38 mouse cellular contexts compared by ENCODE assay signal in the genomic region with DNA sequence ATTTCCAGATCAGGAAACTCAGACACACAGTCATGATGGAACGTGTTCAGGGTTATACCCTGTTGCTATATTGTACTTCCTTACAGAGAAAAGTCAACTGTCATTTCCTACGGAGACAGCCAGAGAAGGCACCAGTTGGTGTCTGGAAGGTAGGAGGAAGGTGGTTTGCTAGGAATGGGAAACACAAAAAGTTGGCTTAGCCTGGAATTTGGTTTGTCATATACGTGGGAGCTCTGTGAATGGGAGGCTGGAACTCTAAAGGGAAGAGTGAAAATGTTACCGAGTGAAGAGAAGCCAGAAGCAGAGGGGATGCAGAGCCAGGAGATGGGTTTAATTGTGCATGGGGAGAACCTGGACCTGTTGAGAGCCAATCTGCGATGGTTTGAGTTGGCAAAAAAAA. TPM values are rescaled to one million over a fixed set of nuclear protein-coding genes. Genes with fewer than 3 reads are reported as not detected.
"Had no signal": no experiment of that assay in that cellular context is flagged by ENCODE, and none has a peak within 500 bp of the region (broad histone marks: within the 10 kb centered on the region; RNA-seq: fewer than 3 reads in every experiment).

No protein-coding gene starts in this region.

- H3K9me3 ChIP-seq: limb, embryonic 10.5 days; limb, embryonic 12.5 days; limb, embryonic 13.5 days; limb, embryonic 15.5 days; liver, embryonic 12.5 days; liver, embryonic 13.5 days; liver, embryonic 15.5 days; lung, embryonic 15.5 days; megakaryocyte, embryonic 14.5 days; midbrain, embryonic 10.5 days; midbrain, embryonic 12.5 days; midbrain, embryonic 13.5 days; midbrain, embryonic 15.5 days; neural tube, embryonic 12.5 days had no signal

- ATAC-seq: liver, embryonic 12.5 days; liver, postnatal 0 days; lung, postnatal 0 days; midbrain, embryonic 13.5 days; midbrain, embryonic 15.5 days; midbrain, embryonic 16.5 days had no signal

- H3K4me3 ChIP-seq: limb, embryonic 10.5 days; limb, embryonic 12.5 days; limb, embryonic 13.5 days; limb, embryonic 15.5 days; liver, embryonic 12.5 days; liver, embryonic 13.5 days; liver, embryonic 15.5 days; lung, embryonic 15.5 days; megakaryocyte, embryonic 14.5 days; midbrain, embryonic 10.5 days; midbrain, embryonic 12.5 days; midbrain, embryonic 13.5 days; midbrain, embryonic 15.5 days; myocyte; neural tube, embryonic 12.5 days had no signal

- H3K36me3 ChIP-seq: limb, embryonic 10.5 days; limb, embryonic 12.5 days; limb, embryonic 13.5 days; limb, embryonic 15.5 days; liver, embryonic 12.5 days; liver, embryonic 13.5 days; liver, embryonic 15.5 days; lung, embryonic 15.5 days; midbrain, embryonic 10.5 days; midbrain, embryonic 12.5 days; midbrain, embryonic 13.5 days; midbrain, embryonic 15.5 days; neural tube, embryonic 12.5 days had no signal

- DNase-seq: left cerebral cortex, postnatal 4 days; liver; liver, embryonic 13.5 days; liver, postnatal 0 days; lung, adult 18-20 months; lung, adult 2 months; lung, embryonic 14.5 days; lung, postnatal 10 days; lung, postnatal 14 days; lung, postnatal 36 days; midbrain, embryonic 14.5 days had no signal

- H3K27me3 ChIP-seq: lung, embryonic 15.5 days had no signal

- H3K27ac ChIP-seq: limb, embryonic 12.5 days; limb, embryonic 13.5 days; limb, embryonic 15.5 days; liver, embryonic 12.5 days; liver, embryonic 13.5 days; liver, embryonic 14.5 days; liver, embryonic 15.5 days; lung, embryonic 15.5 days; macrophage; midbrain, embryonic 10.5 days; midbrain, embryonic 12.5 days; midbrain, embryonic 13.5 days; midbrain, embryonic 15.5 days; neural tube, embryonic 12.5 days had no signal

RNA-seq across cellular contexts. Expression of a gene that starts 4.3 kb away (rescaled TPM):
- polyA plus RNA-seq: macrophage had no signal

RNA-seq across cellular contexts. Expression of a gene that starts 14.0 kb away (rescaled TPM):
- polyA plus RNA-seq: macrophage had no signal

RNA-seq across cellular contexts. Expression of a gene that starts 23.7 kb away (rescaled TPM):
- polyA plus RNA-seq: limb, embryonic 10.5 days; limb, embryonic 11.5 days; limb, embryonic 12.5 days; limb, embryonic 13.5 days; limb, embryonic 14.5 days; limb, embryonic 15.5 days; liver, adult 2 months; liver, embryonic 11.5 days; liver, embryonic 12.5 days; liver, embryonic 13.5 days; liver, embryonic 14.5 days; liver, embryonic 15.5 days; liver, embryonic 16.5 days; liver, postnatal 0 days; lung, adult 2 months; lung, embryonic 14.5 days; lung, embryonic 15.5 days; lung, embryonic 16.5 days; lung, postnatal 0 days; macrophage; midbrain, embryonic 10.5 days; midbrain, embryonic 11.5 days; midbrain, embryonic 12.5 days; midbrain, embryonic 13.5 days; midbrain, embryonic 14.5 days; midbrain, embryonic 15.5 days; midbrain, embryonic 16.5 days; midbrain, postnatal 0 days; neural tube, embryonic 11.5 days; neural tube, embryonic 12.5 days had no signal
